Mouse (Mus musculus): ENCODE results near the gene Tcp11l2. TPM values are rescaled to one million over a fixed set of nuclear protein-coding genes. Genes with fewer than 3 reads are reported as not detected.

Gene Tcp11l2
- polyA plus RNA-seq, 1 experiment from 2014 or later, result 19.5 TPM

- H3K4me3 ChIP-seq (replicated peaks), result no peak overlapping the region
- no peak overlapping the region for H3K4me2 ChIP-seq (replicated peaks)
- WGBS, result 68% methylated on average over 3 of the region's 3 CpGs
- H3K27ac ChIP-seq, result no peak overlapping the region
- H3K9ac ChIP-seq (replicated peaks), result no peak overlapping the region
- no peak for ATAC-seq
- no peaks in the 10 kb centered on the region for H3K4me1 ChIP-seq (replicated peaks)
- no peaks in the 10 kb centered on the region for H3K27me3 ChIP-seq
- no peaks in the 10 kb centered on the region; the same call in 1 of the 2 replicates for H3K9me3 ChIP-seq
- peaks cover 4% of the 10 kb centered on the region; the same call in 1 of the 2 replicates for H3K36me3 ChIP-seq
These were observed 34.4 kb downstream of the Tcp11l2 start for GRCm38 (mm10) chr10:84610783-84611182.

DNA sequence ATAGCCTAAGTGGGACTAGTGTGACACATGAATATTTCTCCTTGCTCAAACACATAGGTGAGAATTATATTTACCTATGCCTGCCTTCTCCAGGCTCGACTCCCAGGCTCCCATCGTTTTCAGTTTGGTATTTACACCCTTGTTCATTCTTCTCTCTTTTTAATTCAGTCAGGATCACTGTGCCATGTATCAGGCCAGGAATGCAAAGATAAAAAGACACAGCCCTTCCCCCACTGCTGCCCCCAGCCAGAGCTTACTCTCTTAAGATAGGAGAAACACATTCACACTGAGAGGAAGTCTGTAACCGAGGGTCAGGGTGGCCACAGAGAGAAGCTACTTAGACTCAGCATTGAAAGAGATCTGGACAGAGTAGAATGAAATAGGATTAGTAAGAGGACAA is 35.2 kb downstream of the Tcp11l2 start:
- Histone ChIP-seq H3K27ac (no peak overlapping the region), H3K4me1 (replicated peaks) (no peaks in the 10 kb centered on the region), H3K9me3 (no peaks in the 10 kb centered on the region), H3K9ac (replicated peaks) (no peak overlapping the region), H3K36me3 (no peaks in the 10 kb centered on the region), H3K27me3 (no peaks in the 10 kb centered on the region), H3K4me3 (replicated peaks) (no peak overlapping the region), H3K4me2 (replicated peaks) (no peak overlapping the region)
- no peak for ATAC-seq
- 32% methylated on average over 3 of the region's 3 CpGs for WGBS

GRCm38 (mm10) chr10:84612281-84612680 is 35.9 kb downstream of the Tcp11l2 start:
- H3K9me3 ChIP-seq, result no peaks in the 10 kb centered on the region
- no peak overlapping the region for H3K9ac ChIP-seq (replicated peaks)

GRCm38 (mm10) chr10:84613366-84613765 is 36.9 kb downstream of the Tcp11l2 start:
- H3K4me1 ChIP-seq (replicated peaks), result no peaks in the 10 kb centered on the region
- no peaks in the 10 kb centered on the region for H3K9me3 ChIP-seq
- H3K4me2 ChIP-seq (replicated peaks), result no peak overlapping the region
- H3K4me3 ChIP-seq (replicated peaks), result no peak overlapping the region
- H3K9ac ChIP-seq (replicated peaks), result no peak overlapping the region
- H3K36me3 ChIP-seq, result no peaks in the 10 kb centered on the region
- H3K27me3 ChIP-seq, result no peaks in the 10 kb centered on the region
- WGBS, result 81% methylated on average over 8 of the region's 8 CpGs
- no peak overlapping the region for H3K27ac ChIP-seq
- ATAC-seq, result no peak

More at GRCm38 (mm10) chr10:84612281-84612680, 35.9 kb downstream of the Tcp11l2 start:
- no peak for ATAC-seq
- no peak overlapping the region for H3K27ac ChIP-seq
- H3K4me2 ChIP-seq (replicated peaks), result no peak overlapping the region
- 70% methylated on average over 2 of the region's 2 CpGs for whole genome bisulfite sequencing
- no peak overlapping the region for H3K4me3 ChIP-seq (replicated peaks)
- no peaks in the 10 kb centered on the region for H3K27me3 ChIP-seq
- no peaks in the 10 kb centered on the region for H3K36me3 ChIP-seq
- no peaks in the 10 kb centered on the region for H3K4me1 ChIP-seq (replicated peaks)

GRCm38 (mm10) chr10:84615076-84615475 is 38.6 kb downstream of the Tcp11l2 start:
- no peak for ATAC-seq
- Histone ChIP-seq H3K4me2 (replicated peaks) (no peak overlapping the region), H3K27ac (no peak overlapping the region), H3K36me3 (no peaks in the 10 kb centered on the region), H3K9me3 (no peaks in the 10 kb centered on the region), H3K4me3 (replicated peaks) (no peak overlapping the region), H3K9ac (replicated peaks) (no peak overlapping the region), H3K4me1 (replicated peaks) (no peaks in the 10 kb centered on the region), H3K27me3 (no peaks in the 10 kb centered on the region)
- WGBS, result 82% methylated on average over 3 of the region's 3 CpGs

GRCm38 (mm10) chr10:84621826-84622790 is 45.7 kb downstream of the Tcp11l2 start, which contains the start of gene Polr3b:
Gene Polr3b, plus strand, starts transcription at chr10:84622292.
- H3K9me3 ChIP-seq, result no peaks in the 10 kb centered on the region
- H3K27me3 ChIP-seq, result no peaks in the 10 kb centered on the region
- peak within 1 kb of the TSS; percentile 81 for H3K4me2 ChIP-seq (replicated peaks)
- WGBS, result 7% methylated on average over 53 of the region's 53 CpGs
- no peaks in the 10 kb centered on the region for H3K36me3 ChIP-seq
- H3K4me3 ChIP-seq (replicated peaks), result peak within 1 kb of the TSS; percentile 73
- peaks cover 15% of the 10 kb centered on the region for H3K4me1 ChIP-seq (replicated peaks)
- peak within 1 kb of the TSS; percentile 94 for H3K27ac ChIP-seq
- H3K9ac ChIP-seq (replicated peaks), result peak within 1 kb of the TSS; percentile 77
- ATAC-seq, result peak; percentile 99

DNA sequence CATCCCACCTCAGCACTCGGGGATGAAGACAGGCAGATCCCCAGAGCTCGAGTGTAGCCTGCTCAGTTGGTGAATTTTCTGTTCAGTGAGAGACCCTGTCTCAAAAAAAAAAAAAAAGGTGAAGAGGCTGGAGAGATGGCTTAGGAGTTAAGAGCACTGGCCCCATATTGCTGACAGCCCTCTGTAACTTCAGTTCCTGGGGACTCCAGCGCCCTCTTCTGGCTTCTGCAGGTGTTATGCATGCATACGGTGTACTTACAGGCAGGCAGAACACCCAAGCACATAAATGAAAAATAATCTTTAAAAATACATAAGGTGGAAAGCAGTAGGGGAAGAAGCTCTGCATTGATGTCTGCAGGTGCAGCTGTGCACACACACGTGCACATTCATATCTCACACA is 54.8 kb downstream of the Tcp11l2 start:
- H3K4me3 ChIP-seq (replicated peaks), result no peak overlapping the region
- H3K4me2 ChIP-seq (replicated peaks), result no peak overlapping the region
- no peak overlapping the region for H3K9ac ChIP-seq (replicated peaks)
- H3K36me3 ChIP-seq, result peaks cover 43% of the 10 kb centered on the region
- 57% methylated on average over 5 of the region's 5 CpGs for WGBS
- H3K27me3 ChIP-seq, result no peaks in the 10 kb centered on the region
- no peak for ATAC-seq
- H3K4me1 ChIP-seq (replicated peaks), result no peaks in the 10 kb centered on the region
- no peaks in the 10 kb centered on the region for H3K9me3 ChIP-seq
- no peak overlapping the region for H3K27ac ChIP-seq

DNA sequence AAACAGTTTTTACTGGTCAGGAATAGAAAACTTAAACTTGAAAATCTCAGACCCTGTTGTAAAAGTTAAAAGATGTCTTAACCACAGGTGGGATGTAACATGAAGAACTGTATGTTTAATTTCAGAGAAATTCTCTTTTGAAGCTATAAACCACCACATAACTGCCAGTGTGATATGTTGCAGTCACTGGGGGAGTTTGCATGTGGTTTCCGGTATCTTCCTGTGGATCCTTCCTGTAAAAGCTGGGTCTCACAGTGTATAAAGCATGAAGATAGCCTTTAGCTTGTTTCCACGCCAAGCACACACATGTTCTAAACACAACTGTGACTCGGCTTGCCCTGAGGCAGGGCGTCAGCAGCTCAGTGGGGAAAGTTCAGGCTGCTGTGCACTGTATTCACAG is 55.6 kb downstream of the Tcp11l2 start:
- peaks cover 51% of the 10 kb centered on the region for H3K36me3 ChIP-seq
- ATAC-seq, result no peak
- H3K4me3 ChIP-seq (replicated peaks), result no peak overlapping the region
- no peak overlapping the region for H3K4me2 ChIP-seq (replicated peaks)
- no peaks in the 10 kb centered on the region for H3K4me1 ChIP-seq (replicated peaks)
- 85% methylated on average over 4 of the region's 4 CpGs for WGBS
- no peaks in the 10 kb centered on the region for H3K27me3 ChIP-seq
- no peak overlapping the region for H3K27ac ChIP-seq
- no peak overlapping the region for H3K9ac ChIP-seq (replicated peaks)
- H3K9me3 ChIP-seq, result no peaks in the 10 kb centered on the region

GRCm38 (mm10) chr10:84636656-84637055 is 60.2 kb downstream of the Tcp11l2 start:
- Histone ChIP-seq H3K9me3 (no peaks in the 10 kb centered on the region), H3K27me3 (no peaks in the 10 kb centered on the region), H3K36me3 (peaks cover 77% of the 10 kb centered on the region), H3K9ac (replicated peaks) (no peak overlapping the region), H3K4me1 (replicated peaks) (no peaks in the 10 kb centered on the region), H3K4me2 (replicated peaks) (no peak overlapping the region), H3K4me3 (replicated peaks) (no peak overlapping the region), H3K27ac (no peak overlapping the region)
- ATAC-seq, result no peak
- 96% methylated on average over 10 of the region's 10 CpGs for WGBS

DNA sequence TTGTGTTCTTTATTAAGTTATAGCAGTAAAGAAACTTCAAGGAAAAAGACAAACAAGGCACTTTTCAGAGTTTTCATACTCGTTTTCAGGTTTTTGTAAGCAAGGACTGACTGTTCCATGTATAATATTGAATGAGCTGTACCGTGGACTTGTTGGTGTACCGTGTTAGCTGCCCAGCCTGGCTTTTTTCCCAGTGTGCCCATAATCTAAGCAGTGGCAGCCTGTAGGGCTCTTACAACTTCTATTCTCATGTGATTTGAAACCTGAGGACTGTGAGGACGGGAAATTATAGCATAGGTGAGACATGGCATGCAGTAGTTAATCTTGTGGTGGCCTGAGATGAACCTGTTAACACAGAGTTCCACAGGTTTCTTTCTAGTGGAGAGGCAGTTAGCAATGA is 62.0 kb downstream of the Tcp11l2 start:
- 0 out of 2 replicates have a peak, but pooled peaks cover 3% of the 10 kb centered on the region for H3K4me1 ChIP-seq (replicated peaks)
- no peak overlapping the region for H3K9ac ChIP-seq (replicated peaks)
- H3K9me3 ChIP-seq, result no peaks in the 10 kb centered on the region
- no peaks in the 10 kb centered on the region for H3K27me3 ChIP-seq
- no peak overlapping the region for H3K4me3 ChIP-seq (replicated peaks)
- no peak for ATAC-seq
- H3K36me3 ChIP-seq, result peaks cover 65% of the 10 kb centered on the region
- no peak overlapping the region for H3K4me2 ChIP-seq (replicated peaks)
- WGBS, result 90% methylated on average over 4 of the region's 4 CpGs
- H3K27ac ChIP-seq, result no peak overlapping the region

DNA sequence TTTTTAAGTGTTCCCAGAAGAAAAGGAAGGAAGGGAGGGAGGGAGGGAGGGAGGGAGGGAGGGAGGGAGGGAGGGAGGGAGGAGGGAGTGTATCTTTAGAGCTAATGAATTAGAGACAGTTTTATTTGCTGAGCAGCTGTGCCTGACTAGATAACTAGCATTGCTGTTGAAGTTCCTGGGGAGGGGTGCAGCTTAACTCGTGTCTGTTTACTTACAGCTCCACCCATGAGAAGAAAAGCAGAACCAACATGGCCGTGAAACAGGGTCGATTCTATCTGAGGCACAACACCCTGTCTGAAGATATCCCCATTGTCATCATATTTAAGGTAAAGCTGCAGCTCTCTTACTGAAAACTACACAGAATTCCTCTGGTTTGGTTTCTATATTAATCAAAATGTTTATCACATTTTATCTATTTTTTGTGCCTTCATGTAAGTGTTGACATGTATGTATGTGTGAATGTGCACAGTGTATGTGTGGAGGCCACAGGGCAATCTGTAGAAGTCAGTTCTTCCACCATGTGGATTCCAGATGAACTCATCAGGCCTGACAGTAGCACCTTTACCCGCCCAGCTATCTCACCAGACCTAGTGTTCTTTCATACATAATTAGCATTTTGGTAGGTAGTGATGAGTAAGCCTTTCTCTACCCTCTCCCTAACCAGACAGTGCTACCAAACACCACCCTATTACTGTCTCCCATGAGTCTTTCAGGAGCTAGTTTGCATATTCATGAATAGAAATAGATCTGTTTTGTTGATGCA is 63.3 kb downstream of the Tcp11l2 start:
- no peak for ATAC-seq
- no peak overlapping the region for H3K9ac ChIP-seq (replicated peaks)
- peaks cover 55% of the 10 kb centered on the region for H3K36me3 ChIP-seq
- no peaks in the 10 kb centered on the region for H3K9me3 ChIP-seq
- H3K4me3 ChIP-seq (replicated peaks), result no peak overlapping the region
- H3K27me3 ChIP-seq, result no peaks in the 10 kb centered on the region
- H3K27ac ChIP-seq, result no peak overlapping the region
- H3K4me1 ChIP-seq (replicated peaks), result 0 out of 2 replicates have a peak, but pooled peaks cover 3% of the 10 kb centered on the region
- H3K4me2 ChIP-seq (replicated peaks), result no peak overlapping the region
- 78% methylated on average over 4 of the region's 4 CpGs for WGBS

- Histone ChIP-seq H3K4me3 (replicated peaks) (no peak overlapping the region), H3K36me3 (peaks cover 52% of the 10 kb centered on the region), H3K4me2 (replicated peaks) (no peak overlapping the region), H3K27me3 (no peaks in the 10 kb centered on the region), H3K27ac (no peak overlapping the region), H3K9me3 (no peaks in the 10 kb centered on the region), H3K4me1 (replicated peaks) (peaks cover 3% of the 10 kb centered on the region; the same call in 1 of the 2 replicates), H3K9ac (replicated peaks) (no peak overlapping the region)
- WGBS, result 74% methylated on average over 7 of the region's 7 CpGs
- ATAC-seq, result no peak
These were observed 64.4 kb downstream of the Tcp11l2 start for GRCm38 (mm10) chr10:84640861-84641260.

Data from midbrain, embryonic 13.5 days (tissue).